Mouse (Mus musculus) myocyte (in vitro differentiated cells): ENCODE results near the gene Amelx. TPM values are rescaled to one million over a fixed set of nuclear protein-coding genes. Genes with fewer than 3 reads are reported as not detected.

Source experiments
- H3K27me3 ChIP-seq: one replicate; pipeline ENCODE4 v1.6.1; 2011; ENCODE audit not compliant: control insufficient read depth, insufficient read depth, insufficient read length
- H3K36me3 ChIP-seq: one replicate; pipeline ENCODE4 v1.6.1; 2011; ENCODE audit not compliant: control insufficient read depth, insufficient read depth
- H3K4me2 ChIP-seq: one replicate; pipeline ENCODE4 v1.6.1; 2011; ENCODE audit warnings: low read depth, control low read depth
- H3K4me3 ChIP-seq: one replicate; pipeline ENCODE4 v1.5.1; 2011; ENCODE audit warnings: mild to moderate bottlenecking, control low read depth, moderate library complexity
- H3K79me2 ChIP-seq: one replicate; pipeline ENCODE4 v1.6.1; 2011; ENCODE audit not compliant: control insufficient read depth, insufficient read depth
- H3ac ChIP-seq: one replicate; pipeline ENCODE4 v1.6.1; 2011; ENCODE audit not compliant: control insufficient read depth, insufficient read length
- CEBPB ChIP-seq: IDR thresholded peaks from 2 replicates; pipeline ENCODE4 v1.6.1; 2011; ENCODE audit warnings: mild to moderate bottlenecking, moderate library complexity; ENCODE audit not compliant: poor library complexity, insufficient read depth, severe bottlenecking
- E2F4 ChIP-seq: IDR thresholded peaks from one replicate; pipeline ENCODE4 v1.6.1; 2011; ENCODE audit warnings: mild to moderate bottlenecking, control low read depth, moderate library complexity; ENCODE audit not compliant: insufficient read depth
- MAX ChIP-seq: IDR thresholded peaks from one replicate; pipeline ENCODE4 v1.6.1; 2011; ENCODE audit warnings: low read depth, mild to moderate bottlenecking, control low read depth
- MYOD1 ChIP-seq, 3 experiments: IDR thresholded peaks; one replicate each; pipeline ENCODE4 v1.6.1; 2011; ENCODE audit warnings: control low read depth in 2 of 3, low read depth in 2 of 3, mild to moderate bottlenecking in 2 of 3, moderate library complexity in 1 of 3; ENCODE audit not compliant: insufficient read length in 2 of 3, control insufficient read depth in 1 of 3
- MYOG ChIP-seq, 3 experiments: IDR thresholded peaks; one replicate each; pipeline ENCODE4 v1.6.1; 2011; ENCODE audit warnings: control low read depth in 2 of 3, low read depth in 2 of 3, mild to moderate bottlenecking in 2 of 3; ENCODE audit not compliant: insufficient read length in 2 of 3, control insufficient read depth in 1 of 3, insufficient read depth in 1 of 3
- POLR2A ChIP-seq: IDR thresholded peaks from one replicate; pipeline ENCODE4 v1.6.1; 2011; ENCODE audit warnings: low read depth, mild to moderate bottlenecking, control low read depth, moderate library complexity; ENCODE audit not compliant: insufficient read length
- POLR2AphosphoS2 ChIP-seq: IDR thresholded peaks from one replicate; pipeline ENCODE4 v1.6.1; 2011; ENCODE audit warnings: low read depth, control low read depth; ENCODE audit not compliant: insufficient read length
- REST ChIP-seq: IDR thresholded peaks from one replicate; pipeline ENCODE4 v1.6.1; 2011; ENCODE audit warnings: mild to moderate bottlenecking, control low read depth, moderate library complexity; ENCODE audit not compliant: insufficient read depth, insufficient read length
- SRF ChIP-seq: IDR thresholded peaks from one replicate; pipeline ENCODE4 v1.6.1; 2011; ENCODE audit warnings: low read depth; ENCODE audit not compliant: control insufficient read depth, insufficient read length
- TCF12 ChIP-seq: IDR thresholded peaks from one replicate; pipeline ENCODE4 v1.6.1; 2011; ENCODE audit warnings: mild to moderate bottlenecking, control low read depth; ENCODE audit not compliant: poor library complexity, insufficient read depth, severe bottlenecking
- TCF3 ChIP-seq: IDR thresholded peaks from one replicate; pipeline ENCODE4 v1.6.1; 2011; ENCODE audit warnings: low read depth, control low read depth; ENCODE audit not compliant: insufficient read length
- USF1 ChIP-seq: IDR thresholded peaks from one replicate; pipeline ENCODE4 v1.6.1; 2011; ENCODE audit warnings: low read depth, mild to moderate bottlenecking, control low read depth, moderate library complexity
- polyA plus RNA-seq: library from polyadenylated mRNA; unstranded; fragments of >200 nt; fragmentation: generic; extraction: Trizol; gene quantifications from one replicate; pipeline ENCODE4 v1.2.1, GENCODE M21; 2012; ENCODE audit warnings: missing spikeins

Gene Amelx
- not detected for polyA plus RNA-seq

DNA sequence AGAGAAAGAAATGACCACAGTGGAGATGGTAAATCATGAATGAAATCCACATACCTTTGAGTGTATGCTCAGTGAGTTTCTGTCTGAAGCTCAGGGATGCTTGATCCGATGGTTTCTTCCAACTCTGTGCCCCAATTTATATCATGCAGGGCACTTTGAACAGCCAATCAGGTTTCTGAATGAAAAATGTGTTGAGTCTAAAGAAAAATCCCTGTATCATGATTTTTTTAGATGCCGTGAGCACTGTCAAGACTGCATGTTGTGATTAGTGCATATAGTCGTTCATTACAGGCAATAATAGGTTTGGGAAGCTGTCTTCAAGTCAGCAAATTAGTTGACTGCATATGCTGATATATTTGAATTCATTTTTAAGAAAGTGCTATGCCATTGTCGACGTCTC is at the start of gene Amelx:
Gene Amelx, minus strand, starts transcription at position 101 of the 400 bp plus-strand sequence.
- no peaks in the 10 kb centered on the region for H3K27me3 ChIP-seq
- no peak within 1 kb of the TSS for H3K4me2 ChIP-seq
- no peak within 1 kb of the TSS for H3K4me3 ChIP-seq
- no peak for TF ChIP-seq CEBPB
- no peak for TF ChIP-seq MAX
- TF ChIP-seq POLR2A: no peak
- no peak for TF ChIP-seq SRF
- TF ChIP-seq REST: no peak
- no peak for TF ChIP-seq USF1
- TF ChIP-seq TCF12: no peak
- no peak within 1 kb of the TSS for H3ac ChIP-seq
- no peaks in the 10 kb centered on the region for H3K79me2 ChIP-seq
- no peaks in the 10 kb centered on the region for H3K36me3 ChIP-seq

DNA sequence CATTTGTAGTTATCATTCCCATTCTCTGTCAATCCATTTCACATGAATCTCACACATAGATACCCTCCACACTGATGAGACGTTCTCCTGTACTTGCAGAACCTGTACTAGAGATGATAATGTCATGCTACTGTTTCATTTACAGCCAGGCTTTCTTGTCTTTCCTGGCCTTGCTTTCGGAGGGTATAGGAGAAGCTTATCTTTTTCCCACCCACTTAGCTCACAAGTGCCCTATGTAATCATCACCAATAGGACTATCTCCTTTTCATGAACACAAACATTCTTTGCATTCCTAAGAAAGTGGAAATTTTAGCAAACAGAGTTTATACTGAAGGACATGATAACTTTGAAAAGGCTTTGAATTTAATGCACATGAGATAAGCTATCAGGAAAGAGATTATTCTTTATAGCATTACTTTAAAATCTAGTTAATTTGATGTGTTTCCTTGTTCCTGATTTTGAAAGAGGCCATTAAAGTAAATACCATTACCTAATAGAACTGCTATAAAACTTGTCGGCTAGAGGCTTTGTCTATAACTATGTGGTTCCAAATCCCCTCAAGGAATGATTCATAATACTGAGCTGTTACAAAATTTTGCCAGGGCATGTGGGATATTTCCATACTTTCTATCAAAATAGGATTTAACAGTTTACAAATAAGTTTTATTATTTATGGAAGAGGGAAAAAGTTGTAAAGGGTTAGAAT is 35.5 kb upstream of the Amelx start:
- Histone ChIP-seq H3K79me2 (no peaks in the 10 kb centered on the region), H3K27me3 (no peaks in the 10 kb centered on the region), H3K4me3 (no peak overlapping the region), H3ac (no peak overlapping the region), H3K36me3 (no peaks in the 10 kb centered on the region), H3K4me2 (no peak overlapping the region)
- TF ChIP-seq TCF12 (no peak), POLR2AphosphoS2 (no peak), E2F4 (no peak), REST (no peak), TCF3 (no peak), MAX (no peak), MYOG (IDR thresholded peaks at IDR 0.05; ENCODE audit: control insufficient read depth in 1 of 3, insufficient read depth in 1 of 3, insufficient read length in 2 of 3, low read depth in 2 of 3) (no peak), CEBPB (no peak), USF1 (no peak), MYOD1 (IDR thresholded peaks at IDR 0.05; ENCODE audit: control insufficient read depth in 1 of 3, insufficient read length in 2 of 3, low read depth in 2 of 3) (no peak), SRF (no peak), POLR2A (no peak)

DNA sequence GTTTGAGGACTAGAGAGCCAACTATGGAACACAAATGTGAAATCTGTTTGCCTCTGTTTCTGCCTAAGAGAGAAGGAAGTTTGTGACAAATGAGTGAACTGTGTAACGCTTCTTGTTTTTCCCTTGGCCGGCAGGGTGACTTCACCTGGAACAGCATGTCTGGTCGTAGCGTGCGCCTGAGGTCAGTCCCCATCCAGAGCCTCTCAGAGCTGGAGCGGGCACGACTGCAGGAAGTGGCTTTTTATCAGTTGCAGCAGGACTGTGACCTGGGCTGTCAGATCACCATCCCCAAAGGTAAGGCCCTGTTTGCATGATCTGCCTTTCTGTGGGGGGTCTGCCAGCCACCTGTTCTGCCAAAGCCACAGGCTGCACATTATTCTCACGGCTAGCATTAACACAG is 33.1 kb upstream of the Amelx start:
- Histone ChIP-seq H3ac (no peak overlapping the region), H3K36me3 (no peaks in the 10 kb centered on the region), H3K4me2 (no peak overlapping the region), H3K79me2 (no peaks in the 10 kb centered on the region), H3K4me3 (no peak overlapping the region), H3K27me3 (no peaks in the 10 kb centered on the region)
- no peak for TF ChIP-seq TCF12
- TF ChIP-seq CEBPB: no peak
- TF ChIP-seq POLR2AphosphoS2: no peak
- no peak for TF ChIP-seq MYOD1 (IDR thresholded peaks at IDR 0.05; ENCODE audit: control insufficient read depth in 1 of 3, insufficient read length in 2 of 3, low read depth in 2 of 3)
- TF ChIP-seq SRF: no peak
- no peak for TF ChIP-seq TCF3
- no peak for TF ChIP-seq POLR2A
- no peak for TF ChIP-seq USF1
- TF ChIP-seq E2F4: no peak
- no peak for TF ChIP-seq MYOG (IDR thresholded peaks at IDR 0.05; ENCODE audit: control insufficient read depth in 1 of 3, insufficient read depth in 1 of 3, insufficient read length in 2 of 3, low read depth in 2 of 3)
- TF ChIP-seq MAX: no peak
- TF ChIP-seq REST: no peak

DNA sequence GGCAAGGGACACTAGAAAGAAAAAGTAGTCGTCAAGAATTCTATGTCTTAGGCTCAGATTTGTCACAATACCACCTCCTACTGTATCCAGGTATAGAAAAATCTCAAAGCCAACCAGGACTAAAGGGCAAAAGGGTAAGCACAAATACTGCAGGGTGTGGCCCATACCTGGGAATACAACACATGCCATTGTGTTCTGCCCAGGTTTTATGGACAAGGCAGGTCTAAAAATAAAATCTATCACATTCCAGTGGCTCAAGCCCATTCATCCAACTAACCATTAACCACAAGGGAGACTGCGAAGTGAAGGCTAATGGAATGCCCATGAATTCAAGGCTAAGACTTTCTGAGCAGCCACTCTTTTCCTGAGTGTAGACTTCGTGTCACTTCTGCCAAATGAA is 23.0 kb upstream of the Amelx start:
- no peak for TF ChIP-seq USF1
- no peak for TF ChIP-seq TCF3
- no peak for TF ChIP-seq SRF
- no peak for TF ChIP-seq MYOG (IDR thresholded peaks at IDR 0.05; ENCODE audit: control insufficient read depth in 1 of 3, insufficient read depth in 1 of 3, insufficient read length in 2 of 3, low read depth in 2 of 3)
- TF ChIP-seq E2F4: no peak
- TF ChIP-seq POLR2AphosphoS2: no peak
- no peak for TF ChIP-seq TCF12
- no peak for TF ChIP-seq POLR2A
- TF ChIP-seq CEBPB: no peak
- no peak for TF ChIP-seq MYOD1 (IDR thresholded peaks at IDR 0.05; ENCODE audit: control insufficient read depth in 1 of 3, insufficient read length in 2 of 3, low read depth in 2 of 3)
- no peak for TF ChIP-seq MAX
- no peak for TF ChIP-seq REST
- Histone ChIP-seq H3K4me2 (no peak overlapping the region), H3K79me2 (no peaks in the 10 kb centered on the region), H3K27me3 (no peaks in the 10 kb centered on the region), H3K4me3 (no peak overlapping the region), H3K36me3 (no peaks in the 10 kb centered on the region), H3ac (no peak overlapping the region)
